Mouse (Mus musculus) embryonic fibroblast, embryonic 13.5 days (primary cell): ENCODE results near the gene Gpm6b.

Experiments
- CTCF ChIP-seq: IDR thresholded peaks from 2 replicates; pipeline ENCODE4 v1.5.1; 2011; ENCODE audit warnings: mild to moderate bottlenecking, control low read depth, low read length, moderate library complexity, borderline replicate concordance; ENCODE audit not compliant: insufficient read depth
- POLR2A ChIP-seq: IDR thresholded peaks from 2 replicates; pipeline ENCODE4 v1.6.1; 2011; ENCODE audit warnings: low read depth, mild to moderate bottlenecking, control low read depth, low read length, moderate library complexity

DNA sequence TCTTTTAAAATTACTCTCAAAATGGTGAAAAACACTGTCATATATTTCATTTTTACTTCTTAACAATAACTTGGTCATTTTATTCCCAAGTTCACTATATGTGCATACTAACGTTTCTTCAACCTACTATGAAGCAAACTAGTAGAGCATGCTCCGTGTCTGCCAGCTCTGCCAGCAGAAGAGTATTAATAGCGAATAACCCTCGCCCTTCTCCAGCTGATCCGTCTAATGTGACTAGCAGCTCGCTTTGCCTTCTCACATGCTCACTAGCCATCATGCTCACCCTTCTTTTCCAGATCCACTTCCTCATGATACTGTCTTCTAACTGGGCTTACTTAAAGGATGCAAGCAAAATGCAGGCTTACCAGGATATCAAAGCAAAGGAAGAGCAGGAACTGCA lies 147.9 kb downstream of the Gpm6b start:
- TF ChIP-seq CTCF: no peak
- no peak for TF ChIP-seq POLR2A
